Mouse (Mus musculus): ENCODE measurements around the gene Fbxl2. TPM values are rescaled to one million over a fixed set of nuclear protein-coding genes. Genes with fewer than 3 reads are reported as not detected.

The Fbxl2 gene
- 1.3 TPM for polyA plus RNA-seq (2014; fragmentation: Illumina TruSeq; extraction: RNeasy Lipid Tissue Mini Kit (QIAGEN cat#74804); ENCODE audit: low read depth, low replicate concordance)

DNA sequence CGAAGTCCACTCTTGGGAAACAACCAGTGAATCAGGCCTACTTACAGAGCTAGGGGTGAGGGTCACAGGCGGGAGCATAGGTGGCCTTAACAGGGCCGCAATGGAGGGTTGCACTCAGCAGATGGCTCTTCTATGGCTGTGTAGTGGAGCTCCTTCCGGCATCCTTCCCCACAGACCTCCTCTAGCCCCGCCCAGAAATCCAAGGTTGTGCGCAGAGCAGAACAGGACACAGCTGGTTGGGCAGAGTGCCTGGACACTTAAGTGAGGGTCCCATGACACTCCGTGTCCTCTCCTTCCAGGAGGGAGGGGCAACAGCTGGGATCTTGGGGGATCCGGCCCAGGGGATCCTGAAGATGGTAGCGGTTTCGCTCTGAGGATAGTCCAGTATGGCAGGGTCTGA is at the start of gene Fbxl2:
Gene Fbxl2, minus strand, starts transcription at position 164 of the 400 bp plus-strand sequence.

DNA sequence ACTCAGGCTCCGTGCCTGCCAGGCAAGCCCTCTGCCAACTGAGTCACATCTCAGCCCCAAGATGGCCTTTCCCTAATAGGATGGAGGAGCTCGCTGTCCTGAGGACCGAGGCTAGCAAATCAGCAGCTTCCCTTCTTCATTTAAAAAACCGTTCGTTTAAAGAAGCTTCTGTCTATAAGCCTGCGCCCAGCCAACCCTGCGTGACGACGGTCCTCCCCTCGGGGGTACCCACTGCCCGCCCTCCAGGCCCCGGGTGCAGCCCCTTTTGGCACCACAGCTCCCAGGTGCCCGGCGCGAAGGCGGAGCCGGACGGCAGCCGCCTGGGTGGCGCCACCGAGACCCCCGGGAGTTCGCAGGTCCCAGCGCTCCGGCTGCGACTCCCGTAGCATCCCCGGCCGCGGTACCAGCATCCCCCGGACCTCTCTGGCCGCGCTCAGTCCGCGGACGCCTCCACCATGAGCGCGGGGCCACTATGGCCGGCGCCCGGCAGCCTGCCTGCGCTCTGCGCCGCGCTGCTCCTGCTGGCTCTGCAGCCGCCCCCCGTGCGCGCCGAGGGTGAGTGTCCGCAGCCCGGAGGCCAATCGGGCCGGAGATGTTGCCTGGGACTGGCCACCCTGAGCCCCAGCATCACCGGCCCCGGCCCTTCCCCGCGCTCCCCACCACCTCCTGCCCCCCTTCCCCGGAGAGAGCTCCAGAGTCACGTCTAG is 11.3 kb upstream of the Fbxl2 start, which contains the start of gene Susd5:
Gene Susd5, plus strand, starts transcription at position 51 of the 707 bp plus-strand sequence.

DNA sequence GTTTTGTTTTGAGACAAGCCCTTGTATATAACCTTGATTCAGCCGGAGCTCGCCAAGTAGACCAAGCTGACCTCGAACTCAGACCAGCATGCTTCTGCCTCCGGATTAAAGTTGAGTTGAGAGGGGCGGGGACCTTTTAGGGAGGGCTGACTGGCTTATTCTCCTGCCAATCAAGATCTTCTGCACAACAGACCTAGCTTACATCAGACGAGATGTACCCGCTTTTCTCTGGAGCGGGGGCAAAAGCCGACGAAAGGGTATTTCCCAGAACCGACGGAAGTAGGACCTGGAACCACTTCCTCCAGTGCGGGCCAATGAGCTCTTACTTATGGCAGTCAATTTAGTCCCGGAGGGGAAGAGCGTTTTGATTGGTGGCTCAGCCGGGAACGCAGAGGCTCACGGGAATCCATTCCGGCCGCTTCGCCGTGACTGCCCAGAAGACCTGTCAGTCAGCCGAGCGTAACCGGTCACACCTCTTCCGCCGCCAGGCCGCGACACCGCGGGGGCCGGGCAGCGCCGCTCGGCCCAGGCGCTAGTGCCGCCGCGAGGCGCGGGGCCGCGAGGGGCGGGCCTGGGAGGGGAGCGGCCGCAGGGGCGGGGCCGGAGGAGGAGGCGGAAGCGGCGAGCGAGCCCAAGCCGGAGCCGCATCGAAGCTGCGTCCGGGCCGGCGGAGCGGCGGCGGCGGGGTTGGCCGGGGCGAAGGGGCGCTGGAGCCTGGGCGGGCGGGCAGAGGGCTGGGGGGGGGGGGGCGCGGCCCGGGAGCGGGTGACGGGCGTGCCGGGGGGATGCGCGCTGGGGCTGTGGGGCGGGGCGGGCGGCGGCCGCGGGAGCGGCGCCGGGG is 115.2 kb downstream of the Fbxl2 start, which contains the start of gene Ubp1:
Gene Ubp1, plus strand, starts transcription at position 401 of the 841 bp plus-strand sequence.

Other genes with a start within 250 kb of the Fbxl2 start
- gene Ubp1, start 115.3 kb downstream of the Fbxl2 start, polyA plus RNA-seq (2014; fragmentation: Illumina TruSeq; extraction: RNeasy Lipid Tissue Mini Kit (QIAGEN cat#74804); ENCODE audit: low read depth, low replicate concordance), result 94.8 TPM
- 1.5 TPM for gene Susd5, start 10.9 kb upstream of the Fbxl2 start, polyA plus RNA-seq (2014; fragmentation: Illumina TruSeq; extraction: RNeasy Lipid Tissue Mini Kit (QIAGEN cat#74804); ENCODE audit: low read depth, low replicate concordance)

All from sigmoid colon, adult 10 weeks (tissue).